Mouse (Mus musculus): Measurements from ENCODE around the gene AY761185. TPM values are rescaled to one million over a fixed set of nuclear protein-coding genes. Genes with fewer than 3 reads are reported as not detected.
"Not testable (repeated sequence)": the region's sequence is repeated elsewhere in the genome, so short reads cannot be mapped to it uniquely, and the experiment has no call there.

Gene AY761185
- not detected in 2 replicates for polyA plus RNA-seq (2015; fragmentation: Nextera tagmentation; extraction: Ambion mirVana)

DNA sequence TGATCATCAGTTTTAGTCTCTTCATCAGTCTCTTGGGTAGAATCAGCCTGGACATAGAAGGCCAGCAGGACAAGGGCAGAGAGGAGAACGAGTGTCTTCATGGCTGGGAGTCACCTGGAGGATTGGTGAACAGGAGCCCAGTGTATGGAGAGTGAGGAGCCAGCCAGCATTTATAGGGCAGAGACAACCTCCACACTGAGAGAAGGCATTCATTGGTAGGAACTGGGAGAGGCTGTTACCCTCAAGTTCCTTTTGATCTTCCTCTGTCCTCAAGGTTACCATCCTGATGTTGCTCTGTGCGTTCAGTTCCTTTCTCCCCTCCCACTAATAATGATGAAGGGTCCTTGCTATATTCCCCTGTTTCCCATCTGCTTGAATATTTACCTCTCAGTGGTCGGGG, at the start of gene AY761185:
Gene AY761185, minus strand, starts transcription at position 101 of the 400 bp plus-strand sequence.
- Histone ChIP-seq H3K4me1 (no peaks in the 10 kb centered on the region), H3K4me2 (no peak within 1 kb of the TSS), H3K36me3 (no peaks in the 10 kb centered on the region), H3K9me3 (replicated peaks) (peaks cover 17% of the 10 kb centered on the region; the same call in 1 of the 2 replicates), H3K9ac (replicated peaks) (no peak within 1 kb of the TSS), H3K4me3 (replicated peaks) (no peak within 1 kb of the TSS), H3K27ac (replicated peaks) (no peak within 1 kb of the TSS), H3K27me3 (replicated peaks) (no peaks in the 10 kb centered on the region)
- WGBS, result 81% methylated on average over 3 of the region's 3 CpGs
- ATAC-seq (ENCODE audit: low FRiP score), result no peak

DNA sequence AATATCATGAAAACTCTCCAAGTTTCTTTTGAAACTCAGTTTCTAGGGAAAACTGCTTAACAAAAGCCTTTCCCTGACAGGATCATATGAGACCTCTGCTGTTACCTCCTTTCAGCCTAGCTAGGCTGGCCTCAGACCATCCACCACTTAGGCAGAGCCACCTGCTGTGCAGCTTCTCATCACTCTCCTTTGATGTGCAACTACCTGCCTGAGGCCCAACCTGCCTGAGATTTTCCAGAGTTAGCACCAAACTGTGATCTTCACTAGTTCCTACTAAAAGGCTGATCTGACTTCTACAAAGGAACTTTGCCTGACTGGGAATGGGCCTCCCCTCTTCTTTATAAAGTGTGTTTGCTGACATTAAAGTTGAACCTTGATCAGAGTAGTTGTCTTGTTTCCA, 49.5 kb upstream of the AY761185 start:
- not testable (repeated sequence) for H3K9me3 ChIP-seq (replicated peaks); H3K4me1 ChIP-seq; H3K27me3 ChIP-seq (replicated peaks); H3K36me3 ChIP-seq; H3K4me3 ChIP-seq (replicated peaks); H3K27ac ChIP-seq (replicated peaks); ATAC-seq (ENCODE audit: low FRiP score); H3K9ac ChIP-seq (replicated peaks); H3K4me2 ChIP-seq

- H3K4me3 ChIP-seq (replicated peaks), result no peak overlapping the region
- whole genome bisulfite sequencing, result 38% methylated on average over 1 of the region's 1 CpGs
- no peak for ATAC-seq (ENCODE audit: low FRiP score)
- H3K36me3 ChIP-seq, result no peaks in the 10 kb centered on the region
- 0 out of 2 replicates have a peak, but pooled peaks cover 13% of the 10 kb centered on the region for H3K9me3 ChIP-seq (replicated peaks)
- no peaks in the 10 kb centered on the region for H3K27me3 ChIP-seq (replicated peaks)
- no peaks in the 10 kb centered on the region for H3K4me1 ChIP-seq
- no peak overlapping the region for H3K4me2 ChIP-seq
- H3K27ac ChIP-seq (replicated peaks), result no peak overlapping the region
- H3K9ac ChIP-seq (replicated peaks), result no peak overlapping the region
These were observed 35.3 kb upstream of the AY761185 start for GRCm38 (mm10) chr8:20979846-20980245.

GRCm38 (mm10) chr8:20964531-20964930, 20.0 kb upstream of the AY761185 start:
- Histone ChIP-seq H3K27ac (replicated peaks) (no peak overlapping the region), H3K9ac (replicated peaks) (no peak overlapping the region), H3K9me3 (replicated peaks) (peaks cover 9% of the 10 kb centered on the region; the same call in 1 of the 2 replicates), H3K27me3 (replicated peaks) (no peaks in the 10 kb centered on the region), H3K4me1 (no peaks in the 10 kb centered on the region), H3K4me3 (replicated peaks) (no peak overlapping the region), H3K36me3 (no peaks in the 10 kb centered on the region), H3K4me2 (no peak overlapping the region)
- 78% methylated on average over 2 of the region's 2 CpGs for WGBS
- no peak for ATAC-seq (ENCODE audit: low FRiP score)

GRCm38 (mm10) chr8:20921971-20922370, 22.5 kb downstream of the AY761185 start, which contains the start of gene Gm6040:
TSS of gene Gm6040 (minus strand) at chr8:20922071.
- no peaks in the 10 kb centered on the region for H3K27me3 ChIP-seq (replicated peaks)
- H3K27ac ChIP-seq (replicated peaks), result no peak within 1 kb of the TSS
- WGBS, result 76% methylated on average over 3 of the region's 3 CpGs
- no peak within 1 kb of the TSS for H3K9ac ChIP-seq (replicated peaks)
- no peaks in the 10 kb centered on the region for H3K4me1 ChIP-seq
- peaks cover 12% of the 10 kb centered on the region; the same call in 1 of the 2 replicates for H3K9me3 ChIP-seq (replicated peaks)
- no peak within 1 kb of the TSS for H3K4me3 ChIP-seq (replicated peaks)
- no peak for ATAC-seq (ENCODE audit: low FRiP score)
- no peak within 1 kb of the TSS for H3K4me2 ChIP-seq
- H3K36me3 ChIP-seq, result no peaks in the 10 kb centered on the region

- Histone ChIP-seq H3K9me3 (replicated peaks) (peaks cover 10% of the 10 kb centered on the region; the same call in 1 of the 2 replicates), H3K9ac (replicated peaks) (no peak overlapping the region), H3K27ac (replicated peaks) (no peak overlapping the region), H3K4me3 (replicated peaks) (no peak overlapping the region), H3K36me3 (no peaks in the 10 kb centered on the region), H3K4me1 (no peaks in the 10 kb centered on the region), H3K4me2 (no peak overlapping the region), H3K27me3 (replicated peaks) (no peaks in the 10 kb centered on the region)
- no peak for ATAC-seq (ENCODE audit: low FRiP score)
- 84% methylated on average over 1 of the region's 1 CpGs for WGBS
These were observed 32.2 kb downstream of the AY761185 start for GRCm38 (mm10) chr8:20912288-20912687.

- no peaks in the 10 kb centered on the region for H3K36me3 ChIP-seq
These were observed 36.3 kb downstream of the AY761185 start for GRCm38 (mm10) chr8:20908256-20908655.

DNA sequence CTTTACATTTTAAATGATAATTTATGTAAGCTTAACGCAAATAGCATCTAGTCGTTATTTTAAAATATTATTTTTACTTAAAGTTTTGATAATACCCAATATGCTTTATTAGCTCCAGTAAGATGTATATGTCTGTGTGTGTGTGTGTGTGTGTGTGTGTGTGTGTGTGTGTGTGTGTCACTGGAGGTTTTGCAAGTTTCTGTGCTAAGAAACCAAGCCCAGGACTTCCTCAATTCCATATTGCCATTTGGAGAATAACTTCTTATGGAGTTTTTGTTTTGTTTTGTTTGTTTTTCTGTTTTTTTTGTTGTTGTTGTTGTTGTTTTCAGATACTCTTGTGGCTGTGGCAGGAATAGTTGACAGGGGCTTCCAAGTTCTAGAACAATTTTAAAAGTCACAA, 37.4 kb downstream of the AY761185 start:
- H3K4me3 ChIP-seq (replicated peaks), result no peak overlapping the region
- no peak overlapping the region for H3K4me2 ChIP-seq
- peaks cover 13% of the 10 kb centered on the region for H3K9me3 ChIP-seq (replicated peaks)
- no peak overlapping the region for H3K9ac ChIP-seq (replicated peaks)
- H3K27me3 ChIP-seq (replicated peaks), result no peaks in the 10 kb centered on the region
- no peaks in the 10 kb centered on the region for H3K4me1 ChIP-seq
- H3K27ac ChIP-seq (replicated peaks), result no peak overlapping the region
- H3K36me3 ChIP-seq, result no peaks in the 10 kb centered on the region
- WGBS, result 90% methylated on average over 2 of the region's 2 CpGs
- no peak for ATAC-seq (ENCODE audit: low FRiP score)

More at GRCm38 (mm10) chr8:20908256-20908655, 36.3 kb downstream of the AY761185 start:
- Histone ChIP-seq H3K4me2 (no peak overlapping the region), H3K27ac (replicated peaks) (no peak overlapping the region), H3K27me3 (replicated peaks) (no peaks in the 10 kb centered on the region), H3K4me3 (replicated peaks) (no peak overlapping the region), H3K9ac (replicated peaks) (no peak overlapping the region), H3K9me3 (replicated peaks) (peaks cover 10% of the 10 kb centered on the region; the same call in 1 of the 2 replicates), H3K4me1 (no peaks in the 10 kb centered on the region)
- WGBS, result 61% methylated on average over 2 of the region's 2 CpGs
- no peak for ATAC-seq (ENCODE audit: low FRiP score)

- ATAC-seq (ENCODE audit: low FRiP score), result no peak
- Histone ChIP-seq H3K36me3 (no peaks in the 10 kb centered on the region), H3K4me2 (no peak within 1 kb of the TSS), H3K27ac (replicated peaks) (no peak within 1 kb of the TSS), H3K27me3 (replicated peaks) (no peaks in the 10 kb centered on the region), H3K4me3 (replicated peaks) (no peak within 1 kb of the TSS), H3K9ac (replicated peaks) (no peak within 1 kb of the TSS), H3K9me3 (replicated peaks) (peaks cover 18% of the 10 kb centered on the region), H3K4me1 (no peaks in the 10 kb centered on the region)
- 56% methylated on average over 2 of the region's 2 CpGs for WGBS
These were observed 42.0 kb downstream of the AY761185 start, which contains the start of gene Gm15056 for GRCm38 (mm10) chr8:20902527-20902926. TSS of gene Gm15056 (minus strand) at chr8:20902627.

Other genes with a start within 250 kb of the AY761185 start
- gene Defb33, start 52.0 kb downstream of the AY761185 start, polyA plus RNA-seq (2015; fragmentation: Nextera tagmentation; extraction: Ambion mirVana), result not detected in 2 replicates
- gene Gm15056, start 42.1 kb downstream of the AY761185 start, polyA plus RNA-seq (2015; fragmentation: Nextera tagmentation; extraction: Ambion mirVana), result not detected in 2 replicates
- not detected in 2 replicates for gene Gm6040, start 22.6 kb downstream of the AY761185 start, polyA plus RNA-seq (2015; fragmentation: Nextera tagmentation; extraction: Ambion mirVana)
- gene Defa21, start 80.8 kb upstream of the AY761185 start, polyA plus RNA-seq (2015; fragmentation: Nextera tagmentation; extraction: Ambion mirVana), result not detected in 2 replicates
- gene Defa23, start 110.3 kb upstream of the AY761185 start, polyA plus RNA-seq (2015; fragmentation: Nextera tagmentation; extraction: Ambion mirVana), result not detected in 2 replicates
- gene Defa35, start 120.3 kb upstream of the AY761185 start, polyA plus RNA-seq (2015; fragmentation: Nextera tagmentation; extraction: Ambion mirVana), result not detected in 2 replicates
- not detected in 2 replicates for gene Defa25, start 139.7 kb upstream of the AY761185 start, polyA plus RNA-seq (2015; fragmentation: Nextera tagmentation; extraction: Ambion mirVana)
- gene Gm14851, start 151.3 kb upstream of the AY761185 start, polyA plus RNA-seq (2015; fragmentation: Nextera tagmentation; extraction: Ambion mirVana), result not detected in 2 replicates
- not detected in 2 replicates for gene Defa30, start 189.9 kb upstream of the AY761185 start, polyA plus RNA-seq (2015; fragmentation: Nextera tagmentation; extraction: Ambion mirVana)
- gene Defa22, start 217.6 kb upstream of the AY761185 start, polyA plus RNA-seq (2015; fragmentation: Nextera tagmentation; extraction: Ambion mirVana), result not detected in 2 replicates
- gene Defa31, start 246.9 kb upstream of the AY761185 start, polyA plus RNA-seq (2015; fragmentation: Nextera tagmentation; extraction: Ambion mirVana), result not detected in 2 replicates